Mouse (Mus musculus) erythroid progenitor cell, adult 5-6 weeks (primary cell): ENCODE measurements around the gene Kif1bp. TPM values are rescaled to one million over a fixed set of nuclear protein-coding genes. Genes with fewer than 3 reads are reported as not detected.

Experiments
- ATAC-seq: replicated peaks from 2 replicates; pipeline ENCODE4 v1.8.0; 2016; ENCODE audit warnings: moderate number of reproducible peaks, mild to moderate bottlenecking, moderate TSS enrichment, inconsistent platforms; ENCODE audit not compliant: poor library complexity, low FRiP score, severe bottlenecking
- total RNA-seq, 2 experiments: library from RNA; stranded (forward) in 1 of 2; stranded (reverse) in 1 of 2; fragments of 150-400 nt in 1 of 2; fragments of 186-747, 209-891 nt in 1 of 2; gene quantifications; 2 replicates each; pipeline versions ENCODE4 v1.2.3 to v1.2.4; 2015 to 2017; ENCODE audit warnings: low replicate concordance in 2 of 2

Gene Kif1bp
- total RNA-seq, 2 experiments from 2014 or later: 14.0 to 16.8 TPM

GRCm38 (mm10) chr10:62568861-62569260 is 9.4 kb downstream of the Kif1bp start:
- ATAC-seq: no peak

GRCm38 (mm10) chr10:62557736-62558135 is 20.5 kb downstream of the Kif1bp start:
- peak; percentile 72 for ATAC-seq

GRCm38 (mm10) chr10:62556558-62556901 is 21.7 kb downstream of the Kif1bp start:
- ATAC-seq: no peak

- no peak for ATAC-seq
Observed at GRCm38 (mm10) chr10:62555705-62556557, 22.3 kb downstream of the Kif1bp start.

- no peak for ATAC-seq
Observed at GRCm38 (mm10) chr10:62553611-62554091, 24.6 kb downstream of the Kif1bp start.

GRCm38 (mm10) chr10:62550787-62551300 is 27.4 kb downstream of the Kif1bp start:
- ATAC-seq: no peak

- ATAC-seq: peak; percentile 86
Observed at GRCm38 (mm10) chr10:62549523-62550166, 28.6 kb downstream of the Kif1bp start.

GRCm38 (mm10) chr10:62546441-62546840 is 31.8 kb downstream of the Kif1bp start:
- ATAC-seq: no peak

- no peak for ATAC-seq
Observed at GRCm38 (mm10) chr10:62545759-62546158, 32.5 kb downstream of the Kif1bp start.

GRCm38 (mm10) chr10:62544316-62544715 is 33.9 kb downstream of the Kif1bp start:
- no peak for ATAC-seq

- ATAC-seq: no peak
Observed at GRCm38 (mm10) chr10:62543399-62543808, 34.9 kb downstream of the Kif1bp start.

GRCm38 (mm10) chr10:62542928-62543327 is 35.3 kb downstream of the Kif1bp start:
- no peak for ATAC-seq

- ATAC-seq: no peak
Observed at GRCm38 (mm10) chr10:62542507-62542906, 35.8 kb downstream of the Kif1bp start.

- ATAC-seq: no peak
Observed at GRCm38 (mm10) chr10:62541499-62541898, 36.8 kb downstream of the Kif1bp start.

GRCm38 (mm10) chr10:62540800-62541199 is 37.5 kb downstream of the Kif1bp start:
- no peak for ATAC-seq

GRCm38 (mm10) chr10:62534509-62534908 is 43.7 kb downstream of the Kif1bp start:
- ATAC-seq: no peak

GRCm38 (mm10) chr10:62532832-62533231 is 45.4 kb downstream of the Kif1bp start:
- ATAC-seq: no peak

GRCm38 (mm10) chr10:62530183-62530582 is 48.1 kb downstream of the Kif1bp start:
- ATAC-seq: no peak

- no peak for ATAC-seq
Observed at GRCm38 (mm10) chr10:62527351-62527750, 50.9 kb downstream of the Kif1bp start, which contains the start of gene Srgn. Gene Srgn, minus strand, starts transcription at chr10:62527451.

GRCm38 (mm10) chr10:62522346-62522950 is 55.8 kb downstream of the Kif1bp start:
- ATAC-seq: peak; percentile 28; the same call in 1 of the 2 replicates
